ENCODE assay signal across 10 mouse cellular contexts in the genomic region with DNA sequence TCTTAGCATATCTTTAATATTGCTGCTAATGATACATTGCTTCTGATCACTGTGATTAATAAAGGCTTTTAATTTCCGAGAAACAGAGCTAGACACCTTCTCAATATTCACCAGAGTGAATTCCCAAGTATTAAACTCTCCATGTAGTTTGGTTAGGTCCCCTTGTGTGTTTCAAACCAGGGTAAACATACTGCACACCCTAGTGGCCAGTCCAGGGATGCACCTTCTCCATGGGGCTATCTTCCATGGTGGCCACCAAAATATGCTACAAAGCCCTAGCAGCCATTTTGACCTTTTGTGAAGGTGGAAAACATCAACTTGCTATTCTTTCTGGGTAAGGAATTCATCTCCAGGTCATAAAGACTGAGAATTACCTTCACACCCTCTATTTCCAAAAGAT. TPM values are rescaled to one million over a fixed set of nuclear protein-coding genes. Genes with fewer than 3 reads are reported as not detected.
DNase-seq lines count a peak whose midpoint lies in the region; ATAC-seq and TF ChIP-seq lines count a peak whose summit lies in the region.
"Had no signal": no experiment of that assay in that cellular context is flagged by ENCODE, and none has a peak within 500 bp of the region (broad histone marks: within the 10 kb centered on the region; RNA-seq: fewer than 3 reads in every experiment).

No protein-coding gene starts in this region.

- no peak overlapping the region for H3K9ac ChIP-seq in kidney, embryonic 14.5 days (ENCODE audit: low read depth, low read length)
- no peak overlapping the region for H3K9ac ChIP-seq in midbrain, embryonic 11.5 days (ENCODE audit: low read length)
- H3K9ac ChIP-seq: embryonic facial prominence, embryonic 15.5 days; limb, embryonic 15.5 days had no signal

- H3K4me1 ChIP-seq in kidney, adult 2 months (ENCODE audit: control insufficient read depth, insufficient read depth, low read length), result no peaks in the 10 kb centered on the region
- peaks cover 9% of the 10 kb centered on the region for H3K4me1 ChIP-seq in kidney, embryonic 14.5 days (ENCODE audit: control insufficient read depth, insufficient read depth, low read length)
- peaks cover 4% of the 10 kb centered on the region for H3K4me1 ChIP-seq in bone marrow macrophage, adult 2 months (ENCODE audit: control insufficient read depth, insufficient read depth, low read length)
- 0 out of 2 replicates have a peak, but pooled peaks cover 2% of the 10 kb centered on the region for H3K4me1 ChIP-seq in midbrain, embryonic 11.5 days (ENCODE audit: control insufficient read depth, insufficient read depth, low read length)

- no peak overlapping the region for H3K4me2 ChIP-seq in kidney, embryonic 14.5 days (replicated peaks; ENCODE audit: low read depth, low read length)
- no peak overlapping the region for H3K4me2 ChIP-seq in midbrain, embryonic 11.5 days
- H3K4me2 ChIP-seq: embryonic facial prominence, embryonic 15.5 days; limb, embryonic 15.5 days had no signal

- TF ChIP-seq POLR2A in kidney, adult 2 months (IDR thresholded peaks at IDR 0.05; ENCODE audit: low read depth, low read length), result no peak
- TF ChIP-seq POLR2A in bone marrow macrophage, adult 2 months (IDR thresholded peaks at IDR 0.05; ENCODE audit: borderline replicate concordance, low read depth, low read length), result no peak

- H3K27me3 ChIP-seq in kidney, adult 2 months (replicated peaks; ENCODE audit: control insufficient read depth, insufficient read depth, low read length), result no peaks in the 10 kb centered on the region
- H3K27me3 ChIP-seq in kidney, embryonic 14.5 days (ENCODE audit: control insufficient read depth, insufficient read depth, low read length), result peaks cover 3% of the 10 kb centered on the region; the same call in 1 of the 2 replicates
- H3K27me3 ChIP-seq in midbrain, embryonic 11.5 days (ENCODE audit: control insufficient read depth, insufficient read depth, low read length), result peaks cover 2% of the 10 kb centered on the region; the same call in 1 of the 2 replicates

- no peak for ATAC-seq in kidney, embryonic 14.5 days (ENCODE audit: low FRiP score, low TSS enrichment)
- peak; percentile 82 to 86 for ATAC-seq in hematopoietic stem cell, adult 5-6 weeks (replicated peaks in 1 of 2; ENCODE audit: insufficient read depth in 1 of 2, low FRiP score in 2 of 2, low TSS enrichment in 1 of 2, low read depth in 1 of 2, poor library complexity in 2 of 2, severe bottlenecking in 2 of 2)
- ATAC-seq in monocyte, adult 5-6 weeks (replicated peaks; ENCODE audit: insufficient number of reproducible peaks, low FRiP score, low TSS enrichment, poor library complexity, severe bottlenecking), result peak; percentile 79; the same call in 1 of the 2 replicates
- ATAC-seq in midbrain, embryonic 11.5 days (ENCODE audit: low FRiP score), result no peak

- peak; percentile 59 for DNase-seq in kidney, adult 2 months
- DNase-seq in ES-CJ7 (ENCODE audit: low read depth, low spot score), result peak; percentile 58
- DNase-seq in ovary, postnatal 14 days (ENCODE audit: low spot score), result no peak
- no peak for DNase-seq in midbrain, embryonic 11.5 days (ENCODE audit: low spot score, missing footprints)

- no peaks in the 10 kb centered on the region for H3K36me3 ChIP-seq in kidney, adult 2 months (ENCODE audit: control insufficient read depth, insufficient read depth, low read length)
- H3K36me3 ChIP-seq in kidney, embryonic 14.5 days (ENCODE audit: control insufficient read depth, insufficient read depth, low read length), result no peaks in the 10 kb centered on the region
- H3K36me3 ChIP-seq in midbrain, embryonic 11.5 days (ENCODE audit: control insufficient read depth, insufficient read depth, low read length), result no peaks in the 10 kb centered on the region
- H3K36me3 ChIP-seq: embryonic facial prominence, embryonic 15.5 days; limb, embryonic 15.5 days had no signal

- TF ChIP-seq CTCF in kidney, adult 2 months (conservative IDR thresholded peaks at IDR 0.05; ENCODE audit: insufficient read depth, insufficient read length, low read depth, low read length), result peak; percentile 75
- TF ChIP-seq CTCF in bone marrow macrophage, adult 2 months (IDR thresholded peaks at IDR 0.05; ENCODE audit: low read depth, low read length), result 0 out of 2 replicates have a peak, but pooled peaks have one; percentile 28

- no peak overlapping the region for H3K27ac ChIP-seq in kidney, adult 2 months (ENCODE audit: insufficient read depth, low read depth, low read length)
- H3K27ac ChIP-seq in kidney, embryonic 14.5 days (ENCODE audit: low read depth, low read length), result no peak overlapping the region
- H3K27ac ChIP-seq in bone marrow macrophage, adult 2 months (ENCODE audit: insufficient read depth, low read depth, low read length), result no peak overlapping the region
- H3K27ac ChIP-seq in midbrain, embryonic 11.5 days (ENCODE audit: low read depth, low read length), result no peak overlapping the region
- H3K27ac ChIP-seq: embryonic facial prominence, embryonic 15.5 days; limb, embryonic 15.5 days had no signal

- whole genome bisulfite sequencing in kidney, adult 2 months, result 63% methylated on average over 1 of the region's 1 CpGs
- 65% methylated on average over 1 of the region's 1 CpGs for WGBS in kidney, embryonic 14.5 days
- 80% methylated on average over 1 of the region's 1 CpGs for WGBS in midbrain, embryonic 11.5 days

- no peak overlapping the region for H3K4me3 ChIP-seq in kidney, adult 2 months (ENCODE audit: insufficient read depth, low read depth, low read length)
- H3K4me3 ChIP-seq in kidney, embryonic 14.5 days (ENCODE audit: low read length), result no peak overlapping the region
- H3K4me3 ChIP-seq in bone marrow macrophage, adult 2 months (ENCODE audit: insufficient read depth, low read length), result no peak overlapping the region
- no peak overlapping the region for H3K4me3 ChIP-seq in midbrain, embryonic 11.5 days (ENCODE audit: low read depth, low read length)
- H3K4me3 ChIP-seq: embryonic facial prominence, embryonic 15.5 days; limb, embryonic 15.5 days had no signal

- no peaks in the 10 kb centered on the region for H3K9me3 ChIP-seq in kidney, embryonic 14.5 days (ENCODE audit: control insufficient read depth, low read length)
- H3K9me3 ChIP-seq in midbrain, embryonic 11.5 days (ENCODE audit: control insufficient read depth, low read length), result no peaks in the 10 kb centered on the region
- H3K9me3 ChIP-seq: embryonic facial prominence, embryonic 15.5 days; limb, embryonic 15.5 days had no signal

RNA-seq across cellular contexts. Expression of a gene that starts 7.7 kb away (rescaled TPM):
- 0.04 and 0.08 TPM in 2 replicates for polyA plus RNA-seq in kidney, adult 2 months (2012; rRNA removed)
- 0.15 TPM in 1 of 2 replicates, not detected in the other for polyA plus RNA-seq in kidney, embryonic 14.5 days (2014; fragmentation: Nextera tagmentation; extraction: Ambion mirVana)
- not detected in 2 replicates for polyA plus RNA-seq in bone marrow macrophage, adult 2 months (2012; ENCODE audit: insufficient read depth, insufficient read length, missing spikeins)
- total RNA-seq in hematopoietic stem cell, adult 5-6 weeks (2017), result not detected in 2 replicates
- 1.2 TPM in 1 of 3 replicates, not detected in the others for total RNA-seq in monocyte, adult 5-6 weeks (2017)
- not detected in 2 replicates for polyA plus RNA-seq in midbrain, embryonic 11.5 days (2014; fragmentation: Nextera tagmentation; extraction: Ambion mirVana)

RNA-seq across cellular contexts. Expression of a gene that starts 7.8 kb away (rescaled TPM):
- polyA plus RNA-seq in kidney, adult 2 months (2012; rRNA removed), result 9.1 and 10.2 TPM in 2 replicates
- 18.6 and 33.2 TPM in 2 replicates for polyA plus RNA-seq in kidney, embryonic 14.5 days (2014; fragmentation: Nextera tagmentation; extraction: Ambion mirVana)
- polyA plus RNA-seq in bone marrow macrophage, adult 2 months (2012; ENCODE audit: insufficient read depth, insufficient read length, missing spikeins), result 27.2 and 29.5 TPM in 2 replicates
- 60.9 and 70.6 TPM in 2 replicates for total RNA-seq in hematopoietic stem cell, adult 5-6 weeks (2017)
- 48.1 to 83.7 TPM (median 55.4 TPM) in 3 replicates for total RNA-seq in monocyte, adult 5-6 weeks (2017)
- 41.3 and 49.9 TPM in 2 replicates for polyA plus RNA-seq in midbrain, embryonic 11.5 days (2014; fragmentation: Nextera tagmentation; extraction: Ambion mirVana)

RNA-seq across cellular contexts. Expression of a gene that starts 34.1 kb away (rescaled TPM):
- polyA plus RNA-seq in kidney, adult 2 months (2012; rRNA removed), result 0.12 TPM in 1 of 2 replicates, not detected in the other
- 0.16 and 0.42 TPM in 2 replicates for polyA plus RNA-seq in kidney, embryonic 14.5 days (2014; fragmentation: Nextera tagmentation; extraction: Ambion mirVana)
- not detected in 2 replicates for polyA plus RNA-seq in bone marrow macrophage, adult 2 months (2012; ENCODE audit: insufficient read depth, insufficient read length, missing spikeins)
- 1.1 and 1.4 TPM in 2 replicates for total RNA-seq in hematopoietic stem cell, adult 5-6 weeks (2017)
- 3.5 to 7.2 TPM (median 4.6 TPM) in 3 replicates for total RNA-seq in monocyte, adult 5-6 weeks (2017)
- polyA plus RNA-seq in midbrain, embryonic 11.5 days (2014; fragmentation: Nextera tagmentation; extraction: Ambion mirVana), result 0.14 TPM in 1 of 2 replicates, not detected in the other
- polyA plus RNA-seq: embryonic facial prominence, embryonic 15.5 days; limb, embryonic 15.5 days had no signal

Comparison
In these comparisons a context has a peak if more than half of its experiments do, and no peak if none do; other contexts are left out.
1. DNase-seq: peak in kidney, adult 2 months (single experiment) and ES-CJ7 (single experiment); none in ovary, postnatal 14 days (single experiment) and midbrain, embryonic 11.5 days (single experiment).
2. ATAC-seq: peak in hematopoietic stem cell, adult 5-6 weeks (2 of 2) and monocyte, adult 5-6 weeks (single experiment); none in kidney, embryonic 14.5 days (single experiment) and midbrain, embryonic 11.5 days (single experiment).